Mouse (Mus musculus) lung, postnatal 0 days (tissue): ENCODE measurements around the gene Mllt6.

Source experiments
- CTCF ChIP-seq: IDR thresholded peaks from 2 replicates; pipeline ENCODE4 v1.5.1; 2016; ENCODE audit warnings: antibody characterized with exemption, mild to moderate bottlenecking
- EP300 ChIP-seq: IDR thresholded peaks from 2 replicates; pipeline ENCODE4 v1.6.1; 2016; ENCODE audit warnings: antibody characterized with exemption, mild to moderate bottlenecking, control low read depth

- TF ChIP-seq CTCF = no peak
- no peak for TF ChIP-seq EP300
Observed at GRCm38 (mm10) chr11:97631500-97631899, 31.7 kb upstream of the Mllt6 start.
